Mouse (Mus musculus) C2C12 (cell line): ENCODE measurements at regions not wholly inside any gene's neighbourhood (a gene's known extent, or its start where the extent isn't known, plus 50 kb on each side); places are given as distances from the start of the nearest gene placed in this dataset.

Experiments used
- H3K27me3 ChIP-seq: one replicate; pipeline ENCODE4 v1.6.1; 2011; ENCODE audit not compliant: control insufficient read depth, insufficient read depth, insufficient read length
- H3K36me3 ChIP-seq: one replicate; pipeline ENCODE4 v1.6.1; 2011; ENCODE audit not compliant: control insufficient read depth, insufficient read depth
- H3K4me3 ChIP-seq: one replicate; pipeline ENCODE4 v1.5.1; 2011; ENCODE audit warnings: mild to moderate bottlenecking, control low read depth; ENCODE audit not compliant: poor library complexity, insufficient read depth, severe bottlenecking
- H3K79me2 ChIP-seq: one replicate; pipeline ENCODE4 v1.6.1; 2011; ENCODE audit not compliant: control insufficient read depth, insufficient read depth
- H3K79me3 ChIP-seq: one replicate; pipeline ENCODE4 v1.6.1; 2011; ENCODE audit warnings: low read depth, control low read depth
- H3ac ChIP-seq: one replicate; pipeline ENCODE3; 2011; ENCODE audit warnings: low read depth; ENCODE audit not compliant: control insufficient read depth, insufficient read length
- CEBPB ChIP-seq: IDR thresholded peaks from one replicate; pipeline ENCODE4 v1.6.1; 2011; ENCODE audit warnings: low read depth, mild to moderate bottlenecking, control low read depth, moderate library complexity
- CTCF ChIP-seq: IDR thresholded peaks from one replicate; pipeline ENCODE4 v1.5.1; 2011; ENCODE audit not compliant: control insufficient read depth, insufficient read depth, insufficient read length
- FOSL1 ChIP-seq: IDR thresholded peaks from one replicate; pipeline ENCODE4 v1.8.0; 2011; ENCODE audit warnings: mild to moderate bottlenecking, low read length; ENCODE audit not compliant: poor library complexity, insufficient read depth, severe bottlenecking
- MAX ChIP-seq: IDR thresholded peaks from one replicate; pipeline ENCODE4 v1.6.1; 2011; ENCODE audit warnings: mild to moderate bottlenecking, control low read depth
- MYOD1 ChIP-seq: IDR thresholded peaks from one replicate; pipeline ENCODE4 v1.6.1; 2011; ENCODE audit warnings: low read depth; ENCODE audit not compliant: control insufficient read depth, insufficient read length
- MYOG ChIP-seq: IDR thresholded peaks from one replicate; pipeline ENCODE4 v1.6.1; 2011; ENCODE audit not compliant: control insufficient read depth, insufficient read length; ENCODE audit errors: extremely low read depth
- USF1 ChIP-seq: IDR thresholded peaks from one replicate; pipeline ENCODE4 v1.6.1; 2011; ENCODE audit warnings: low read depth, mild to moderate bottlenecking, control low read depth, moderate library complexity

GRCm38 (mm10) chr3:8206623-8207404 is 1403.1 kb downstream of the Zfp704 start:
- no peaks in the 10 kb centered on the region for H3K79me2 ChIP-seq
- no peak overlapping the region for H3ac ChIP-seq
- TF ChIP-seq FOSL1 (no peak), USF1 (no peak), MYOD1 (no peak), MYOG (no peak), CEBPB (no peak), MAX (no peak)
- H3K36me3 ChIP-seq = no peaks in the 10 kb centered on the region
- H3K79me3 ChIP-seq = no peaks in the 10 kb centered on the region
- H3K27me3 ChIP-seq = no peaks in the 10 kb centered on the region
- no peak overlapping the region for H3K4me3 ChIP-seq

- Histone ChIP-seq H3ac (no peak overlapping the region), H3K79me3 (no peaks in the 10 kb centered on the region), H3K27me3 (no peaks in the 10 kb centered on the region), H3K79me2 (no peaks in the 10 kb centered on the region), H3K4me3 (no peak overlapping the region), H3K36me3 (no peaks in the 10 kb centered on the region)
- TF ChIP-seq MYOD1 (no peak), FOSL1 (no peak)
These were observed 1446.9 kb downstream of the Zfp704 start for GRCm38 (mm10) chr3:8163030-8163429.

- H3K79me3 ChIP-seq = no peaks in the 10 kb centered on the region
- H3K79me2 ChIP-seq = no peaks in the 10 kb centered on the region
- no peaks in the 10 kb centered on the region for H3K27me3 ChIP-seq
- no peaks in the 10 kb centered on the region for H3K36me3 ChIP-seq
- no peak overlapping the region for H3ac ChIP-seq
- TF ChIP-seq MAX (no peak), FOSL1 (no peak), USF1 (no peak), MYOD1 (no peak), CTCF (no peak), CEBPB (no peak), MYOG (no peak)
- no peak overlapping the region for H3K4me3 ChIP-seq
These were observed 1447.7 kb downstream of the Zfp704 start for GRCm38 (mm10) chr3:8161997-8162756.

- TF ChIP-seq MAX (no peak), MYOD1 (no peak), MYOG (no peak), CEBPB (no peak), USF1 (no peak), CTCF (no peak), FOSL1 (no peak)
- H3K4me3 ChIP-seq = no peak overlapping the region
These were observed 1466.9 kb downstream of the Zfp704 start for GRCm38 (mm10) chr3:8143016-8143415.

DNA sequence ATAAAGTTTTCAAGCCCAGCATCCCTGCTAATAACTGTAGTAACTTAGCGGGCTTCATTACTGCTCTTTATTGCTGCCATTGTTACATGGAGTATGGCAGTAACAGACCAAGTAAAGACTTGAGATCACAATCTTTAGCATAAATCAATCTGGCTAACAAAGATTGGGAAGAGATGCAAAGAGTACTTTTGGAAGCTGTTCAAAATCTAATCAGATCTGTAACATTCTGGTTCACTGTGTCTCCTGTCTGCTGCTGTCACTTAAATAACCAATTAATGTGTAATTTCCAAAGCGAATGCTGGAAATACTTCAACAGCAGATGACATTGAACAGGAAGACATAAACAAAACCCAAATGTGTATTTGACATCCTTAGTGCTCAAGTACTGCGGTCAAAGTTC is 1467.7 kb downstream of the Zfp704 start:
- TF ChIP-seq USF1 = no peak
- no peak for TF ChIP-seq MAX
- TF ChIP-seq CTCF = no peak
- no peak for TF ChIP-seq MYOG
- no peak for TF ChIP-seq CEBPB
- TF ChIP-seq MYOD1 = no peak
- no peak for TF ChIP-seq FOSL1
- H3K79me3 ChIP-seq = no peaks in the 10 kb centered on the region
- H3K27me3 ChIP-seq = no peaks in the 10 kb centered on the region
- H3ac ChIP-seq = no peak overlapping the region
- H3K4me3 ChIP-seq = no peak overlapping the region
- no peaks in the 10 kb centered on the region for H3K36me3 ChIP-seq
- H3K79me2 ChIP-seq = no peaks in the 10 kb centered on the region

More at GRCm38 (mm10) chr3:8143016-8143415, 1466.9 kb downstream of the Zfp704 start:
- Histone ChIP-seq H3K79me2 (no peaks in the 10 kb centered on the region), H3K36me3 (no peaks in the 10 kb centered on the region), H3K27me3 (no peaks in the 10 kb centered on the region), H3ac (no peak overlapping the region), H3K79me3 (no peaks in the 10 kb centered on the region)

GRCm38 (mm10) chr3:8141664-8142084 is 1468.2 kb downstream of the Zfp704 start:
- Histone ChIP-seq H3K27me3 (no peaks in the 10 kb centered on the region), H3K4me3 (no peak overlapping the region), H3ac (no peak overlapping the region), H3K36me3 (no peaks in the 10 kb centered on the region), H3K79me2 (no peaks in the 10 kb centered on the region), H3K79me3 (no peaks in the 10 kb centered on the region)
- no peak for TF ChIP-seq CTCF
- no peak for TF ChIP-seq USF1
- TF ChIP-seq MYOG = no peak
- TF ChIP-seq CEBPB = no peak
- no peak for TF ChIP-seq FOSL1
- TF ChIP-seq MAX = no peak
- no peak for TF ChIP-seq MYOD1
